Mouse (Mus musculus) G1E (cell line): ENCODE results near the gene Net1. TPM values are rescaled to one million over a fixed set of nuclear protein-coding genes. Genes with fewer than 3 reads are reported as not detected.

Source experiments
- ATAC-seq: 2 replicates; pipeline ENCODE4 v1.8.0; 2016; ENCODE audit warnings: mild to moderate bottlenecking; ENCODE audit not compliant: insufficient number of reproducible peaks, poor library complexity, low FRiP score, severe bottlenecking; ENCODE audit errors: extremely low read depth
- DNase-seq: peaks from one replicate; pipeline ENCODE4 v3.0.0; 2012; ENCODE audit warnings: low spot score
- H3K27me3 ChIP-seq: 2 replicates; pipeline ENCODE4 v1.6.1; 2012; ENCODE audit warnings: mild to moderate bottlenecking, low read length, inconsistent platforms; ENCODE audit not compliant: insufficient read depth
- H3K36me3 ChIP-seq: replicated peaks from 2 replicates; pipeline ENCODE3; 2012; ENCODE audit warnings: mild to moderate bottlenecking, inconsistent platforms
- H3K4me1 ChIP-seq: 2 replicates; pipeline ENCODE4 v1.6.1; 2012; ENCODE audit warnings: low read depth, low read length, inconsistent platforms, mixed read lengths; ENCODE audit not compliant: insufficient read depth
- H3K4me3 ChIP-seq: 2 replicates; pipeline ENCODE4 v1.5.1; 2012; ENCODE audit warnings: low read depth, mild to moderate bottlenecking, inconsistent platforms, low read length, moderate library complexity, mixed read lengths
- H3K9me3 ChIP-seq: replicated peaks from 2 replicates; pipeline ENCODE4 v1.6.1; 2012; ENCODE audit warnings: inconsistent platforms
- CTCF ChIP-seq: IDR thresholded peaks from 2 replicates; pipeline ENCODE4 v1.5.1; 2012; ENCODE audit warnings: low read depth, low read length, inconsistent platforms, mixed read lengths
- GATA1 ChIP-seq: IDR thresholded peaks from 2 replicates; pipeline ENCODE4 v1.6.1; 2012; ENCODE audit warnings: borderline replicate concordance, low read length, inconsistent platforms, mixed read lengths
- GATA2 ChIP-seq: IDR thresholded peaks from 2 replicates; pipeline ENCODE4 v1.6.1; 2012; ENCODE audit warnings: low read depth, low read length, inconsistent platforms, borderline replicate concordance
- POLR2AphosphoS5 ChIP-seq: IDR thresholded peaks from 2 replicates; pipeline ENCODE4 v1.6.1; 2012; ENCODE audit warnings: low read depth, low read length, inconsistent platforms; ENCODE audit not compliant: insufficient replicate concordance
- TAL1 ChIP-seq: conservative IDR thresholded peaks from 2 replicates; pipeline ENCODE4 v1.6.1; 2012; ENCODE audit warnings: low read depth, low read length, inconsistent platforms, mixed read lengths
- polyA plus RNA-seq: library from polyadenylated mRNA; stranded (reverse); fragments of >175 nt; gene quantifications from 2 replicates; pipeline ENCODE4 v1.2.3, GENCODE M21; 2012
- total RNA-seq, 2 experiments: library from RNA; stranded (forward) in 1 of 2; stranded (reverse) in 1 of 2; fragments of 200-1000 nt in 1 of 2; fragments of >200 nt in 1 of 2; fragmentation: Nextera tagmentation in 1 of 2; gene quantifications; 2 replicates each; pipeline ENCODE4 v1.2.3; 2014 to 2017

Net1 gene
- total RNA-seq (2014; fragmentation: Nextera tagmentation) (43.6 and 47.6 TPM in 2 replicates), total RNA-seq (2017) (60.5 and 103 TPM in 2 replicates), polyA plus RNA-seq (45.6 and 48.8 TPM in 2 replicates)

DNA sequence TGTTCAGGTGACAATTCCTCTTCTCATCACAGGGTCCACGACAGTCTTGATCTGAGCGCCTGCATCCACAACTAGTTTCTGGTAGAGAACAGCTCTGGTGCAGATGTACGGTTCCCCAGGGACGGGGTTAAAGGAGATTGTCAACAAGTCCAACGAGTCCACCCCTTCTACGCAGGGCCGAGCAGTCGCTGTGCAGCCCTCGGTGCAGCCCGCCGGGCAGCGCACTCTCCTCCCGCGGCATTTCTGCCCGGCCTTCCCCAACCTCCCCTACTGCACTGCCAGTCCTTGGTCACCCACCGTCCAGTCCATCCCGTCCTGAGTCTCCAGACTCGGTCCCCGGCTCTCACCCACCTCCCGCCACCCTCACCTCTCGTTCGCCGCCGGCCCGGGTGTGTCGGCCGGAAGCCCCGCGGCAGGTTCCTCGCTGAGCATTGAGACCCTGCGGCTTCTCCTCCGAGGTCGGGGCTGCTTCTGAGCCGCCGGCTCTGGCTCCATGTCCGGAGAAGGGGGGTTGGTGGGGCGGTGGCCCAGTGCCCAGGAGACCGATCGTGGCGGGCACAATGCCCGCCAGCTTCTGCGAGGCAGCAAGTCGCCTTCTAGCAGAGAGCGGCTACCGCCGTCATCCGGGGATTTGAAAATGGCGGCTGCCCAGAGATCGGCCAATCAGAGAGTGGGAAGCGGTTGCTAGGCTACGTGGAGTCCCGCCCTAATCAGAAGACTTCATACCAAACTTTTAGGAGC, at the start of gene Net1, which contains the start of gene Tubal3:
Gene Net1, minus strand, starts transcription at position 650 of the 741 bp plus-strand sequence.
Gene Tubal3, plus strand, starts transcription at position 704 of the 741 bp plus-strand sequence.
- no peak for TF ChIP-seq POLR2AphosphoS5
- TF ChIP-seq GATA2 = no peak
- no peak for TF ChIP-seq TAL1
- no peak for TF ChIP-seq CTCF
- TF ChIP-seq GATA1 = no peak
- peak; percentile 91 for ATAC-seq
- H3K36me3 ChIP-seq = peaks cover 22% of the 10 kb centered on the region
- H3K4me1 ChIP-seq = peaks cover 27% of the 10 kb centered on the region
- DNase-seq = peak; percentile 86
- peak within 1 kb of the TSS; percentile 98 for H3K4me3 ChIP-seq
- peaks cover 7% of the 10 kb centered on the region for H3K27me3 ChIP-seq
- no peaks in the 10 kb centered on the region for H3K9me3 ChIP-seq

DNA sequence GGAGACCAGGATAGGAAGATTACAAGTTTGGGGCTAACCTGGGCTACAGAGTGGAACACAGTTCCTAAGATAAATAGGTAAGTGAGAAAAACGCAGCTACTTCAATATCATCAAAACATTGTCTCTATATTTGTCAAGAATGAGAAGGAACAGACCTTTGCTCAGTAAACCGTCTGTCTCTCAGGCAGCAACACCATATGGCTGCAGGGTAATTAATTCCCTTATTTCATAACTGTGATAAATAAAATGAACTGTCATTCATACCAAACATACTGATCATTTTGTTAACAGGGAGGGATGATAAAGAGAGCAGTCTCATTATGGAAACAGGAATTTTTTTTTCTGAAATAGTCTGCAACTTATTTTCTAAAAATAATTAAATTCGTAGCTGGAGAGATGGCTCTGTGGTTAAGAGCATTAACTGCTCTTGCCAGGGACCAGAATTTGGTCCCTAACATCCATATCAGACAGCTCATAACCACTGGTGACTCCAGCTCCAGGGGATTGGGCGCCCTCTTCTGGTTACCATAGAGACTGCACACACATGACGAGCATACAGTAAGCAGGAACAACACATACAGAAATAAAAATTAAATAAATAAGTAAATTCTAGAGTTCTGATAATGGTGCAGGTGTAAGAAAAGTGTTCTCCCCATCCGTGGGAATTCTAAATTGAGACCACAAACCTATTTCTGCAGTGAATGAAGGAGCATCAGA, 33.3 kb upstream of the Net1 start:
- H3K4me3 ChIP-seq = no peak overlapping the region
- H3K4me1 ChIP-seq = no peaks in the 10 kb centered on the region
- no peaks in the 10 kb centered on the region for H3K9me3 ChIP-seq
- no peaks in the 10 kb centered on the region for H3K36me3 ChIP-seq
- DNase-seq (no peak), ATAC-seq (no peak)
- no peaks in the 10 kb centered on the region for H3K27me3 ChIP-seq
- TF ChIP-seq CTCF (no peak), POLR2AphosphoS5 (no peak), GATA1 (no peak), TAL1 (no peak), GATA2 (no peak)

DNA sequence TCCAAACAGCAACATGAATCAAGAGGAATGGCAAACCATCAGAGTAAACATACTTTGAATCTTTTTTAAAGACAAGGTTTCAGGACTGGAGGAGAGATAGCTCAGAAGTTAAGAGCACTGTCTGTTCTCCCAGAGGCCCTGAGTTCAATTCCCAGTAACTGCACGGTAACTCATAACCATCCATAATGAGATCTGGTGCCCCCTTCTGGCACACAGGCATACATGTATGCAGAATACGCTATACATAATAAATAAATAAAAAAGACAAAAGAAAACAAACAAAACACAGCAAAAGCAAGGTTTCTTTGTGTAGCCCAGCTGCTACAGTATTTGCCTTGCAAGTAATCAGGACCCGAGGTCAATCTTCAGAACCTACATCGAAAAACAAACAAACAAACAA, 31.5 kb upstream of the Net1 start:
- Histone ChIP-seq H3K36me3 (no peaks in the 10 kb centered on the region), H3K9me3 (no peaks in the 10 kb centered on the region), H3K27me3 (peaks cover 7% of the 10 kb centered on the region; the same call in 1 of the 2 replicates), H3K4me1 (no peaks in the 10 kb centered on the region), H3K4me3 (no peak overlapping the region)
- TF ChIP-seq GATA1 = no peak
- TF ChIP-seq CTCF = no peak
- no peak for TF ChIP-seq POLR2AphosphoS5
- TF ChIP-seq GATA2 = no peak
- TF ChIP-seq TAL1 = no peak
- no peak for DNase-seq
- ATAC-seq = no peak

DNA sequence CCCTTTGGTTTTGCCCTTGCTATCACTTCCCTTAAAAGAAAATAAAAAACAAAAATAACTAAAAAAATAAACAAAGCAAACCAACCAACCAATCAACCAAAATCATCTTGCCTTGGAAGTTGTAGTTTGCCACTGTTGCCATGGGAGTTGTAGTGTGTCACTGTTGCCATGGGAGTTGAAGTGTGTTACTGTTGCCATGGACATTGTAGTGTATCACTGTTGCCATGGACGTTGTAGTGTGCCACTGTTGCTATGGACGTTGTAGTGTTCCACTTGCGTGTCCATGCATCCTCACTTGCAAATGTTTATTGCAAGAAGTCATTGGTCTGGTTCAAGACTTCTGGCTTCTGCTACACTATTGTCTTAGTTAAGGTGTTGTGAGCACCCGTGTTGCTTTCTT, 29.2 kb upstream of the Net1 start:
- H3K36me3 ChIP-seq = no peaks in the 10 kb centered on the region
- H3K27me3 ChIP-seq = peaks cover 7% of the 10 kb centered on the region; the same call in 1 of the 2 replicates
- DNase-seq (no peak), ATAC-seq (no peak)
- no peaks in the 10 kb centered on the region for H3K4me1 ChIP-seq
- no peak overlapping the region for H3K4me3 ChIP-seq
- no peak for TF ChIP-seq GATA2
- TF ChIP-seq CTCF = no peak
- TF ChIP-seq POLR2AphosphoS5 = no peak
- no peak for TF ChIP-seq GATA1
- TF ChIP-seq TAL1 = no peak
- no peaks in the 10 kb centered on the region for H3K9me3 ChIP-seq

DNA sequence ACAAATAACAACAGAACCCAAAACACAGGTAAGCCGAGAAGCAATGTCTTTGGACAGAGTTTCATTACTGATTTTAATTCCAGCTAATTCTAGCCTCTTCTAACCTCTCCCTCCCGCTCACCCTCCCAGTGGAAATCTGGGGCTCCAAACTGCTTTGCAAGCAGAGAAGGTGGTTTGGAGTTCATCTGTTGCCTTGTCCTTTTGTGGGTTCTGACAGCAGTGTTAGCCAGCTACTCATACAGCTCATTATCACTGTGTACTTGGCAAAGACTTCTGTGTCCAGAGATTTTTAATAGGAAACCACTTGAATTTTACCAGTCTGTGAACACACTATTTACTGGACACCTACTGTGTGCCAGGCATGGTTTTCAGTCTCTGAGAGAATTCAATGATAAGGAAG, 27.2 kb upstream of the Net1 start, which contains the start of gene Ucn3:
Gene Ucn3, minus strand, starts transcription at position 101 of the 400 bp plus-strand sequence.
- TF ChIP-seq GATA1 (no peak), TAL1 (no peak), GATA2 (no peak), CTCF (no peak), POLR2AphosphoS5 (no peak)
- DNase-seq = no peak
- Histone ChIP-seq H3K4me3 (no peak within 1 kb of the TSS), H3K9me3 (no peaks in the 10 kb centered on the region), H3K27me3 (peaks cover 7% of the 10 kb centered on the region; the same call in 1 of the 2 replicates), H3K36me3 (no peaks in the 10 kb centered on the region), H3K4me1 (no peaks in the 10 kb centered on the region)
- ATAC-seq = no peak

DNA sequence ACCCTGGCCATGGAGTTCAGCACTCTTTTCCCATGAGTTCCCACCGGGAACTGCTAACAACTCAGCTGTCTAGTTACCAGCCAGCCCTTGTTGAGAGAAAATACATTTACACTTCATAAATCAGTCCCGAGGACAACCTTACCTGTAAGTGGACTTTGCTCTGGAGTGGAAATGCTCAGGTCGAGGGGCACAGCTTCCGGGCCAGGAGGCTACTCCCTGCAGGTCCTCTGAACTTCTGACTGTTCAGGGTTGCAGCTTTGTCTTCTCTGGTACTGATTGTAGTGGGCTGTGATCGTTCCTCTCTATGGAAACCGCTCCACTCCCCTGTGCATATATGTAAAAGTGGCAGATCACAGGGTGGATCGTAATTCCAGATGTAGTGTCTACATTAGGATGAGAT, 26.7 kb upstream of the Net1 start:
- Histone ChIP-seq H3K36me3 (no peaks in the 10 kb centered on the region), H3K4me3 (no peak overlapping the region), H3K9me3 (no peaks in the 10 kb centered on the region), H3K4me1 (no peaks in the 10 kb centered on the region), H3K27me3 (peaks cover 7% of the 10 kb centered on the region; the same call in 1 of the 2 replicates)
- TF ChIP-seq GATA2 = no peak
- TF ChIP-seq GATA1 = no peak
- no peak for TF ChIP-seq TAL1
- no peak for TF ChIP-seq POLR2AphosphoS5
- TF ChIP-seq CTCF = no peak
- DNase-seq (no peak), ATAC-seq (no peak)
